Mouse (Mus musculus) intestine, embryonic 15.5 days (tissue): ENCODE data around the gene Msto1. TPM values are rescaled to one million over a fixed set of nuclear protein-coding genes. Genes with fewer than 3 reads are reported as not detected.
"Not testable (repeated sequence)": the region's sequence is repeated elsewhere in the genome, so short reads cannot be mapped to it uniquely, and the experiment has no call there.

Experiments
- ATAC-seq: fragments of 200-750 bp; cut with Nextera tagmentation; 2 replicates; pipeline ENCODE4 v1.8.0; 2017; ENCODE audit warnings: moderate TSS enrichment, moderate library complexity
- H3K27ac ChIP-seq: fragments of 300-500 bp; sonication (generic); 2 replicates; pipeline ENCODE4 v1.5.1; 2015; ENCODE audit warnings: mild to moderate bottlenecking, inconsistent platforms
- H3K27me3 ChIP-seq: fragments of 300-500 bp; sonication (generic); replicated peaks from 2 replicates; pipeline ENCODE4 v1.6.1; 2015; ENCODE audit warnings: inconsistent platforms
- H3K36me3 ChIP-seq: fragments of 300-500 bp; sonication (generic); 2 replicates; pipeline ENCODE4 v1.6.1; 2015; ENCODE audit warnings: inconsistent platforms
- H3K4me1 ChIP-seq: fragments of 300-500 bp; sonication (generic); replicated peaks from 2 replicates; pipeline ENCODE4 v1.6.1; 2015; ENCODE audit warnings: inconsistent platforms
- H3K4me2 ChIP-seq: fragments of 300-500 bp; sonication (generic); replicated peaks from 2 replicates; pipeline ENCODE4 v1.6.1; 2015; ENCODE audit warnings: mild to moderate bottlenecking, inconsistent platforms
- H3K4me3 ChIP-seq: fragments of 300-500 bp; sonication (generic); replicated peaks from 2 replicates; pipeline ENCODE4 v1.5.1; 2015; ENCODE audit warnings: inconsistent platforms
- H3K9ac ChIP-seq: fragments of 300-500 bp; sonication (generic); 2 replicates; pipeline ENCODE4 v1.6.1; 2015; ENCODE audit warnings: inconsistent platforms
- H3K9me3 ChIP-seq: fragments of 300-500 bp; sonication (generic); 2 replicates; pipeline ENCODE4 v1.6.1; 2016; ENCODE audit warnings: inconsistent platforms
- WGBS: fragments of 180-500 bp; shearing (Covaris S2); methylation state at CpG from one replicate; pipeline ENCODE4 v1.1.7; 2015; 5-methylcytosine and 5-hydroxymethylcytosine counted together
- polyA plus RNA-seq: library from polyadenylated mRNA; unstranded; fragments of >200 nt; fragmentation: Nextera tagmentation; extraction: Ambion mirVana; gene quantifications from 2 replicates; pipeline ENCODE4 v1.2.1, GENCODE M21; 2015

The Msto1 gene
- polyA plus RNA-seq: 42.9 and 47.5 TPM in 2 replicates

- Histone ChIP-seq H3K4me2 (peak within 1 kb of the TSS; percentile 85), H3K27ac (peak within 1 kb of the TSS; percentile 87), H3K9me3 (no peaks in the 10 kb centered on the region), H3K4me1 (peaks cover 10% of the 10 kb centered on the region; the same call in 1 of the 2 replicates), H3K4me3 (peak within 1 kb of the TSS; percentile 79), H3K36me3 (peaks cover 26% of the 10 kb centered on the region; the same call in 1 of the 2 replicates), H3K9ac (peak within 1 kb of the TSS; percentile 71), H3K27me3 (no peaks in the 10 kb centered on the region)
- ATAC-seq: peak; percentile 98
- under 1% methylated on average over 62 of the region's 62 CpGs for WGBS
Measured at GRCm38 (mm10) chr3:88913511-88914383, at the start of gene Msto1. Msto1 (minus strand) TSS chr3:88913999.

- ATAC-seq, H3K4me1 ChIP-seq, H3K9ac ChIP-seq, H3K4me2 ChIP-seq, H3K27ac ChIP-seq, H3K36me3 ChIP-seq, H3K4me3 ChIP-seq, H3K27me3 ChIP-seq, H3K9me3 ChIP-seq: not testable (repeated sequence)
Measured at GRCm38 (mm10) chr3:88963211-88963610, 49.4 kb upstream of the Msto1 start.

DNA sequence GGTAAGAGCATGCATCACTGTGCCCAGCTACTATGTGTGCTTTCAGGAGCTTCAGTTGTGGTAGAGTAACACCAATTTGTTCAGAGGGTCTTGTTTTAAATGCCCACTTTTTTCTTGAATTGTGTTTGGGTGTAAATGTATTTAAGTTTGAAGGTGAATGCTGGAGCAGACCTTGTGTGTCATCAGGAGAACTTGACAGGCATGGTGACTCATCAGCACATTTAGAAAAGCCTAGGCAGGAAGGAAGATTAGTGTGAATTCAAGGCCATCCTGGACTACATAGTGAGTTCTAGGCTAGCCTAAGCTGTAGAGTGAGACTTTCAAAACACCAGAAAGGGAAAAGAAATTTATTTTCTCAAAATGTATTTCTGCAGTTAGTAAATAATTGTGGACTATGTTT, 39.9 kb upstream of the Msto1 start:
- Histone ChIP-seq H3K9ac (no peak overlapping the region), H3K4me1 (0 out of 2 replicates have a peak, but pooled peaks cover 3% of the 10 kb centered on the region), H3K4me2 (no peak overlapping the region), H3K4me3 (no peak overlapping the region), H3K27ac (no peak overlapping the region), H3K27me3 (no peaks in the 10 kb centered on the region), H3K9me3 (no peaks in the 10 kb centered on the region), H3K36me3 (no peaks in the 10 kb centered on the region)
- no peak for ATAC-seq

- Histone ChIP-seq H3K4me3 (no peak overlapping the region), H3K27me3 (no peaks in the 10 kb centered on the region), H3K4me2 (no peak overlapping the region), H3K36me3 (no peaks in the 10 kb centered on the region), H3K9me3 (no peaks in the 10 kb centered on the region), H3K9ac (no peak overlapping the region), H3K4me1 (0 out of 2 replicates have a peak, but pooled peaks cover 6% of the 10 kb centered on the region), H3K27ac (no peak overlapping the region)
- ATAC-seq: no peak
- WGBS: 82% methylated on average over 4 of the region's 4 CpGs
Measured at GRCm38 (mm10) chr3:88953246-88953645, 39.4 kb upstream of the Msto1 start.

DNA sequence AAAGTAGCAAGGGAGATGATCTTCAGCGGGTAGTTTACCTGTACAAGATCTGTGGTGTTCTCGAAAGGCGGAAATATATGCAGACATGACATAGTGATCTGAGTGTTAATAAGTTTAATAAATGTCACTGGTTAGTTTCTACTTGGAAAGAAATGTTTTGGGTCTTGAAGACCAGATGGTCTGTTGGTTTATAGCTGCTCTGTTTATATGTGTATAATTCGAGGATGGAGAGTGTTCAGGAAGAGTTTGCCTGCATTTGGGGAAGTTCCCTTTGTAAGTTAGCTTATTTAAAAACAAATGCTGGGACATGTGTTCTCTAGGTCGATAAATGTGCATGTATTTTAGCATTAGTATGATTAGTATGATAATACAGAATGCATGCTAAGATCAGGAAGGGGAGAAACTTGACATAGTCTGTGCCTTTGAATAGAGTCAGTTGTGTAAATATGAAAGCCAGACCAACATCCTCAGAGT, 37.6 kb upstream of the Msto1 start:
- H3K4me1 ChIP-seq: peaks cover 13% of the 10 kb centered on the region; the same call in 1 of the 2 replicates
- H3K4me2 ChIP-seq: peak overlapping the region; percentile 54
- peak overlapping the region; percentile 84 for H3K4me3 ChIP-seq
- peak overlapping the region; percentile 97 for H3K9ac ChIP-seq
- no peaks in the 10 kb centered on the region for H3K36me3 ChIP-seq
- WGBS: 0% methylated on average over 5 of the region's 5 CpGs
- H3K27ac ChIP-seq: peak overlapping the region; percentile 100
- no peaks in the 10 kb centered on the region for H3K9me3 ChIP-seq
- no peak for ATAC-seq
- H3K27me3 ChIP-seq: no peaks in the 10 kb centered on the region

DNA sequence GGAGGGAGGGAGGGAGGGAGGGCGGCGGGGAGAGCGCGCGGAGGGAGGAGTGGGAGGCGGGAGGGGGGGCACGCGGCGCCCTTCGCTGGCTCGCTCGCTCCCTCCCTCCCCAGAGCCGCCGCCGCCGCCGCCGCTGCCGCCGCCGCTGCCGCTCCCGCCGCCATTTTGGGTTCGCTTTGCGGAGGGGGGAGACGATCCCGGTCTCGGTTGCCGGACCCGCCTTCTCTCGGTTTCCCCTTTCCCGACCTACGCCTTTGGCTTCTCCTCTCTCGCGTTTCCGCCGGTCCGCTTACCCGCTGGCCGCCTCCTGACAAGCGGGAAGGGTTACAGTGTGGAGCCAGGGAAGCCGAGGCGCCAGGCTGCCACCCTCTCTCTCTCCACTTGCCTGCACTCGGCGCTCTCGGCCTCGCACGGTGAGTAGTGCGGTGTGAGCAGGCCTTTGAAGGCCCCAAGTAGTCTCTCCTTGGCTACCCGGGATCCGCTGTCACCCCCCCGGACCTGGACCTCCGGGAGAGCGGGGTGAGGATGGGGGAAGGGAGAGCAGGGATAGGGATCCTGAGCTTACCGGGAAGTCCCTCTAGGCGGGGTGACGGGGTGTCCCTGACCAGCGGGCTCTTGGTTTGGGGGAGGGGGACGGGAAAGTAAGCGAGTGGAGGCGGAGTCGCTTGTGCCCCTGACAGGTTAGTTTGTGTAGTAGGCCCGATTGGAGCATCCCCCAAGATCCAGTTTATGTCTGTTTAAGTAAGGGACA, 37.0 kb upstream of the Msto1 start, which contains the start of the genes Ash1l and Dap3:
Ash1l (plus strand) TSS at position 47 of the 751 bp plus-strand sequence.
Dap3 (minus strand) TSS at position 606 of the 751 bp plus-strand sequence.
- Histone ChIP-seq H3K9me3 (no peaks in the 10 kb centered on the region), H3K4me3 (peak within 1 kb of the TSS; percentile 84), H3K9ac (peak within 1 kb of the TSS; percentile 97), H3K4me2 (peak within 1 kb of the TSS; percentile 63), H3K27ac (peak within 1 kb of the TSS; percentile 100), H3K4me1 (peaks cover 13% of the 10 kb centered on the region; the same call in 1 of the 2 replicates), H3K27me3 (no peaks in the 10 kb centered on the region), H3K36me3 (no peaks in the 10 kb centered on the region)
- ATAC-seq: peak; percentile 80
- WGBS: under 1% methylated on average over 51 of the region's 64 CpGs

- Histone ChIP-seq H3K36me3 (no peaks in the 10 kb centered on the region), H3K27ac (peak overlapping the region; percentile 100), H3K9me3 (no peaks in the 10 kb centered on the region), H3K4me1 (peaks cover 13% of the 10 kb centered on the region; the same call in 1 of the 2 replicates), H3K27me3 (no peaks in the 10 kb centered on the region), H3K9ac (peak overlapping the region; percentile 97), H3K4me2 (peak overlapping the region; percentile 63), H3K4me3 (peak overlapping the region; percentile 84)
- ATAC-seq: peak; percentile 92
- under 1% methylated on average over 59 of the region's 92 CpGs for WGBS
Measured at GRCm38 (mm10) chr3:88949786-88950575, 36.2 kb upstream of the Msto1 start.

DNA sequence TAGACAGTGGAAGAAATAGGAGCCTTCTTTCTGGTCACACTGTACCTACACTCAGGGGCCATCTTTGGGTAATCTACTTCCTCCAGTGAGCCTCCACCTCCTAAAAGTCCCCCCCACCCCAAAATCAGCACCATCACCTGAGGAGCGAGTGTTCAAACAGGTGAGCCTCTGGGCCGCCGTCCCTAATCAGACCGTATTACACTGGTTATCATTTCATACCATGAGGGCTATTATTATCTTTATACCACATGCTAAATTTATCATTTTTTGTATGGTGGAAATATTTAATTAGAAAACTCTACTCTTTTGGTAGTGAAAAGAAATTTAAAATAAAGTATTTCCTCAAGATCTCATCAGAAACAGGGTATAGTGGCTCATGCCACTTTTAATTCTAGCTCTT, 30.3 kb upstream of the Msto1 start:
- 86% methylated on average over 4 of the region's 4 CpGs for WGBS
- Histone ChIP-seq H3K9me3 (no peaks in the 10 kb centered on the region), H3K27ac (no peak overlapping the region), H3K4me3 (no peak overlapping the region), H3K36me3 (peaks cover 15% of the 10 kb centered on the region), H3K27me3 (no peaks in the 10 kb centered on the region), H3K4me1 (peaks cover 11% of the 10 kb centered on the region; the same call in 1 of the 2 replicates), H3K9ac (no peak overlapping the region), H3K4me2 (no peak overlapping the region)
- no peak for ATAC-seq

DNA sequence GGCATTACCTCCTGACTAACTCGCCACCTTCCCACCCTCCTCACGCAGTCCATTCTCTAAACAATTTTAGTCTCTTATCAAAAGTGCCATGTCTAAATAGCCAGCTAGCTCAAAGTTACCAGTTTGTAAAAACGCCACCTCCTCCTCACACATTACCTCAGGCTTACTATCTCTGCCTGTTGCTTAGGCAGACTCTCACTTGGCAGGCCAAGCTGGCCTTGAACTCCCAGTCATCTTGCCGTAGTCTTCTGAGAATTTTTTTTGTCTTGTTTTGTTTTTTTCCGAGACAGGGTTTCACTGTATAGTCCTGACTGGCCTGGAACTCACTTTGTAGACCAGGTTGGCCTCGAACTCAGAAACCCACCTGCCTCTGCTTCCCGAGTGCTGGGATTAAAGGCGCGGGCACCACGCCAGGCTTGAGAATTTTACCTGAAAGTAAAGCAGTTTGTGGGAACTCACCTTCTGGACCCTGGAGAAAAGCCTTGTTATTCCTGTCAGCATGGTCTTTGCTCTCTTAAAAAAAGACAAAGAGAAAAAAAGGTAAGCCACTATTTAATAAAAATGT, 28.6 kb upstream of the Msto1 start:
- Histone ChIP-seq H3K4me1 (0 out of 2 replicates have a peak, but pooled peaks cover 1% of the 10 kb centered on the region), H3K36me3 (peaks cover 22% of the 10 kb centered on the region), H3K27ac (no peak overlapping the region), H3K9me3 (no peaks in the 10 kb centered on the region), H3K27me3 (no peaks in the 10 kb centered on the region), H3K4me3 (no peak overlapping the region), H3K9ac (no peak overlapping the region), H3K4me2 (no peak overlapping the region)
- ATAC-seq: no peak
- 89% methylated on average over 10 of the region's 10 CpGs for WGBS

GRCm38 (mm10) chr3:88939749-88940148, 25.9 kb upstream of the Msto1 start:
- 81% methylated on average over 3 of the region's 3 CpGs for WGBS
- Histone ChIP-seq H3K9ac (no peak overlapping the region), H3K9me3 (no peaks in the 10 kb centered on the region), H3K4me1 (no peaks in the 10 kb centered on the region), H3K4me3 (no peak overlapping the region), H3K27me3 (no peaks in the 10 kb centered on the region), H3K27ac (no peak overlapping the region), H3K4me2 (no peak overlapping the region), H3K36me3 (peaks cover 28% of the 10 kb centered on the region)
- ATAC-seq: no peak

- Histone ChIP-seq H3K4me2 (no peak overlapping the region), H3K4me3 (no peak overlapping the region), H3K36me3 (peaks cover 31% of the 10 kb centered on the region), H3K27ac (no peak overlapping the region), H3K9me3 (no peaks in the 10 kb centered on the region), H3K27me3 (no peaks in the 10 kb centered on the region), H3K9ac (no peak overlapping the region), H3K4me1 (no peaks in the 10 kb centered on the region)
- no peak for ATAC-seq
- 95% methylated on average over 10 of the region's 10 CpGs for WGBS
Measured at GRCm38 (mm10) chr3:88939071-88939470, 25.3 kb upstream of the Msto1 start.
